Mouse (Mus musculus): ENCODE data around the gene Nptxr. TPM values are rescaled to one million over a fixed set of nuclear protein-coding genes. Genes with fewer than 3 reads are reported as not detected.

Gene Nptxr
- polyA plus RNA-seq, 1 experiment = 9.7 TPM

GRCm38 (mm10) chr15:79774117-79775027 is 30.2 kb downstream of the Nptxr start:
- TF ChIP-seq CTCF (IDR thresholded peaks at IDR 0.05; ENCODE audit: borderline replicate concordance, insufficient read depth, low read length) (no peak), POLR2A (IDR thresholded peaks at IDR 0.05; ENCODE audit: low read depth, low read length) (peak; percentile 78)
- peak overlapping the region; percentile 78 for H3K4me3 ChIP-seq (ENCODE audit: insufficient read depth, low read length)
- peaks cover 10% of the 10 kb centered on the region; the same call in 1 of the 2 replicates for H3K4me1 ChIP-seq (ENCODE audit: control insufficient read depth, insufficient read depth, low read length)
- peak overlapping the region; percentile 5; the same call in 1 of the 2 replicates for H3K27ac ChIP-seq (ENCODE audit: insufficient read depth, low read length)

- peaks cover 10% of the 10 kb centered on the region; the same call in 1 of the 2 replicates for H3K4me1 ChIP-seq (ENCODE audit: control insufficient read depth, insufficient read depth, low read length)
- no peak overlapping the region for H3K27ac ChIP-seq (ENCODE audit: insufficient read depth, low read length)
- H3K4me3 ChIP-seq (ENCODE audit: insufficient read depth, low read length) = no peak overlapping the region
- TF ChIP-seq POLR2A (IDR thresholded peaks at IDR 0.05; ENCODE audit: low read depth, low read length) (no peak), CTCF (IDR thresholded peaks at IDR 0.05; ENCODE audit: borderline replicate concordance, insufficient read depth, low read length) (no peak)
Measured at GRCm38 (mm10) chr15:79770629-79771240, 33.8 kb downstream of the Nptxr start.

GRCm38 (mm10) chr15:79768302-79768701 is 36.3 kb downstream of the Nptxr start:
- Histone ChIP-seq H3K4me1 (ENCODE audit: control insufficient read depth, insufficient read depth, low read length) (peaks cover 10% of the 10 kb centered on the region; the same call in 1 of the 2 replicates), H3K4me3 (ENCODE audit: insufficient read depth, low read length) (no peak overlapping the region)
- no peak for TF ChIP-seq POLR2A (IDR thresholded peaks at IDR 0.05; ENCODE audit: low read depth, low read length)
- TF ChIP-seq CTCF (IDR thresholded peaks at IDR 0.05; ENCODE audit: borderline replicate concordance, insufficient read depth, low read length) = no peak

GRCm38 (mm10) chr15:79767327-79767961 is 37.1 kb downstream of the Nptxr start:
- TF ChIP-seq POLR2A (IDR thresholded peaks at IDR 0.05; ENCODE audit: low read depth, low read length) (no peak), CTCF (IDR thresholded peaks at IDR 0.05; ENCODE audit: borderline replicate concordance, insufficient read depth, low read length) (no peak)
- Histone ChIP-seq H3K27ac (ENCODE audit: insufficient read depth, low read length) (no peak overlapping the region), H3K4me1 (ENCODE audit: control insufficient read depth, insufficient read depth, low read length) (peaks cover 8% of the 10 kb centered on the region; the same call in 1 of the 2 replicates), H3K4me3 (ENCODE audit: insufficient read depth, low read length) (no peak overlapping the region)

More at GRCm38 (mm10) chr15:79768302-79768701, 36.3 kb downstream of the Nptxr start:
- no peak overlapping the region for H3K27ac ChIP-seq (ENCODE audit: insufficient read depth, low read length)

GRCm38 (mm10) chr15:79766586-79767071 is 37.9 kb downstream of the Nptxr start:
- TF ChIP-seq CTCF (IDR thresholded peaks at IDR 0.05; ENCODE audit: borderline replicate concordance, insufficient read depth, low read length) (no peak), POLR2A (IDR thresholded peaks at IDR 0.05; ENCODE audit: low read depth, low read length) (no peak)
- Histone ChIP-seq H3K4me3 (ENCODE audit: insufficient read depth, low read length) (no peak overlapping the region), H3K4me1 (ENCODE audit: control insufficient read depth, insufficient read depth, low read length) (peaks cover 8% of the 10 kb centered on the region; the same call in 1 of the 2 replicates), H3K27ac (ENCODE audit: insufficient read depth, low read length) (no peak overlapping the region)

GRCm38 (mm10) chr15:79766168-79766567 is 38.4 kb downstream of the Nptxr start:
- no peak overlapping the region for H3K4me3 ChIP-seq (ENCODE audit: insufficient read depth, low read length)
- TF ChIP-seq CTCF (IDR thresholded peaks at IDR 0.05; ENCODE audit: borderline replicate concordance, insufficient read depth, low read length) (no peak), POLR2A (IDR thresholded peaks at IDR 0.05; ENCODE audit: low read depth, low read length) (no peak)
- peaks cover 6% of the 10 kb centered on the region; the same call in 1 of the 2 replicates for H3K4me1 ChIP-seq (ENCODE audit: control insufficient read depth, insufficient read depth, low read length)
- no peak overlapping the region for H3K27ac ChIP-seq (ENCODE audit: insufficient read depth, low read length)

GRCm38 (mm10) chr15:79765361-79765760 is 39.2 kb downstream of the Nptxr start:
- TF ChIP-seq CTCF (IDR thresholded peaks at IDR 0.05; ENCODE audit: borderline replicate concordance, insufficient read depth, low read length) (no peak), POLR2A (IDR thresholded peaks at IDR 0.05; ENCODE audit: low read depth, low read length) (no peak)
- H3K27ac ChIP-seq (ENCODE audit: insufficient read depth, low read length) = no peak overlapping the region

GRCm38 (mm10) chr15:79764539-79765267 is 39.9 kb downstream of the Nptxr start:
- Histone ChIP-seq H3K4me3 (ENCODE audit: insufficient read depth, low read length) (no peak overlapping the region), H3K27ac (ENCODE audit: insufficient read depth, low read length) (no peak overlapping the region), H3K4me1 (ENCODE audit: control insufficient read depth, insufficient read depth, low read length) (0 out of 2 replicates have a peak, but pooled peaks cover 2% of the 10 kb centered on the region)
- TF ChIP-seq POLR2A (IDR thresholded peaks at IDR 0.05; ENCODE audit: low read depth, low read length) (no peak), CTCF (IDR thresholded peaks at IDR 0.05; ENCODE audit: borderline replicate concordance, insufficient read depth, low read length) (no peak)

More at GRCm38 (mm10) chr15:79765361-79765760, 39.2 kb downstream of the Nptxr start:
- Histone ChIP-seq H3K4me1 (ENCODE audit: control insufficient read depth, insufficient read depth, low read length) (0 out of 2 replicates have a peak, but pooled peaks cover 2% of the 10 kb centered on the region), H3K4me3 (ENCODE audit: insufficient read depth, low read length) (no peak overlapping the region)

Data from embryonic fibroblast, embryonic 13.5 days (primary cell).